Mouse (Mus musculus) thymus, adult 2 months (tissue): ENCODE data around the gene Cd5. TPM values are rescaled to one million over a fixed set of nuclear protein-coding genes. Genes with fewer than 3 reads are reported as not detected.

Experiments
- DNase-seq: peaks from one replicate; pipeline ENCODE4 v3.0.0; 2021
- H3K27ac ChIP-seq: fragments of 200-500 bp; 2 replicates; pipeline ENCODE4 v1.5.1; 2012; ENCODE audit warnings: low read length, control low read depth; ENCODE audit not compliant: control insufficient read depth, insufficient read depth
- H3K27me3 ChIP-seq: fragments of 200-500 bp; 2 replicates; pipeline ENCODE4 v1.6.1; 2012; ENCODE audit warnings: mild to moderate bottlenecking, low read length, moderate library complexity, mixed read lengths; ENCODE audit not compliant: control insufficient read depth, insufficient read depth
- H3K36me3 ChIP-seq: fragments of 200-500 bp; 2 replicates; pipeline ENCODE4 v1.6.1; 2012; ENCODE audit warnings: mild to moderate bottlenecking, low read length, moderate library complexity; ENCODE audit not compliant: control insufficient read depth, insufficient read depth
- H3K4me1 ChIP-seq: fragments of 200-500 bp; replicated peaks from 2 replicates; pipeline ENCODE4 v1.6.1; 2012; ENCODE audit warnings: low read length; ENCODE audit not compliant: control insufficient read depth, insufficient read depth
- H3K4me3 ChIP-seq: fragments of 200-500 bp; 2 replicates; pipeline ENCODE4 v1.5.1; 2012; ENCODE audit warnings: mild to moderate bottlenecking, low read length, control low read depth, moderate library complexity; ENCODE audit not compliant: control insufficient read depth, insufficient read depth
- CTCF ChIP-seq: fragments of 200-500 bp; IDR thresholded peaks from 2 replicates; pipeline ENCODE4 v1.5.1; 2012; ENCODE audit warnings: mild to moderate bottlenecking, control low read depth, low read length, moderate library complexity, borderline replicate concordance; ENCODE audit not compliant: control insufficient read depth, poor library complexity, insufficient read depth; ENCODE audit errors: extremely low read depth
- POLR2A ChIP-seq: fragments of 200-500 bp; IDR thresholded peaks from 2 replicates; pipeline ENCODE4 v1.6.1; 2012; ENCODE audit warnings: mild to moderate bottlenecking, low read length, control low read depth, moderate library complexity; ENCODE audit not compliant: control insufficient read depth, poor library complexity, insufficient read depth; ENCODE audit errors: extremely low read depth
- WGBS: fragments of 180-500 bp; shearing (Covaris S2); methylation state at CpG from one replicate; pipeline ENCODE4 v1.1.7; 2018; 5-methylcytosine and 5-hydroxymethylcytosine counted together
- polyA plus RNA-seq: library from polyadenylated mRNA; depleted of rRNA; stranded (reverse); fragments of >200 nt; gene quantifications from 2 replicates; pipeline ENCODE4 v1.2.3, GENCODE M21; 2012

Cd5 gene
- polyA plus RNA-seq, 1 experiment, result 282 TPM

GRCm38 (mm10) chr19:10783168-10783567, 44.4 kb upstream of the Cd5 start:
- 35% methylated on average over 4 of the region's 4 CpGs for WGBS
- peak overlapping the region; percentile 90 for H3K27ac ChIP-seq
- DNase-seq, result no peak
- TF ChIP-seq CTCF (no peak), POLR2A (no peak)
- H3K4me3 ChIP-seq, result no peak overlapping the region
- H3K27me3 ChIP-seq, result no peaks in the 10 kb centered on the region
- peaks cover 72% of the 10 kb centered on the region for H3K4me1 ChIP-seq
- H3K36me3 ChIP-seq, result no peaks in the 10 kb centered on the region

GRCm38 (mm10) chr19:10781641-10782040, 42.8 kb upstream of the Cd5 start:
- Histone ChIP-seq H3K27me3 (no peaks in the 10 kb centered on the region), H3K4me3 (no peak overlapping the region), H3K4me1 (peaks cover 66% of the 10 kb centered on the region), H3K27ac (peak overlapping the region; percentile 58), H3K36me3 (no peaks in the 10 kb centered on the region)
- no peak for DNase-seq
- TF ChIP-seq POLR2A (no peak), CTCF (no peak)
- WGBS, result 69% methylated on average over 4 of the region's 4 CpGs

GRCm38 (mm10) chr19:10776906-10777305, 38.1 kb upstream of the Cd5 start:
- Histone ChIP-seq H3K4me3 (no peak overlapping the region), H3K4me1 (peaks cover 51% of the 10 kb centered on the region), H3K27me3 (no peaks in the 10 kb centered on the region), H3K27ac (no peak overlapping the region; the same call in 1 of the 2 replicates), H3K36me3 (no peaks in the 10 kb centered on the region)
- no peak for DNase-seq
- TF ChIP-seq CTCF (no peak), POLR2A (no peak)
- WGBS, result 15% methylated on average over 4 of the region's 4 CpGs

- H3K27ac ChIP-seq, result no peak overlapping the region
- H3K4me3 ChIP-seq, result no peak overlapping the region
- DNase-seq, result no peak
- peaks cover 42% of the 10 kb centered on the region for H3K4me1 ChIP-seq
- 97% methylated on average over 6 of the region's 6 CpGs for WGBS
- no peak for TF ChIP-seq CTCF
- no peak for TF ChIP-seq POLR2A
- no peaks in the 10 kb centered on the region for H3K36me3 ChIP-seq
- no peaks in the 10 kb centered on the region for H3K27me3 ChIP-seq
Measured at GRCm38 (mm10) chr19:10774141-10774540, 35.3 kb upstream of the Cd5 start.

- no peak for TF ChIP-seq CTCF
- TF ChIP-seq POLR2A, result no peak
- Histone ChIP-seq H3K27ac (peak overlapping the region; percentile 2; the same call in 1 of the 2 replicates), H3K4me3 (no peak overlapping the region), H3K4me1 (peaks cover 44% of the 10 kb centered on the region), H3K36me3 (no peaks in the 10 kb centered on the region), H3K27me3 (no peaks in the 10 kb centered on the region)
- DNase-seq, result no peak
- 78% methylated on average over 7 of the region's 7 CpGs for WGBS
Measured at GRCm38 (mm10) chr19:10773384-10773783, 34.6 kb upstream of the Cd5 start.

- no peak for DNase-seq
- no peaks in the 10 kb centered on the region for H3K36me3 ChIP-seq
- peaks cover 41% of the 10 kb centered on the region for H3K4me1 ChIP-seq
- H3K27me3 ChIP-seq, result no peaks in the 10 kb centered on the region
- peak overlapping the region; percentile 1; the same call in 1 of the 2 replicates for H3K27ac ChIP-seq
- 91% methylated on average over 10 of the region's 10 CpGs for WGBS
- TF ChIP-seq CTCF, result no peak
- no peak for TF ChIP-seq POLR2A
- no peak overlapping the region for H3K4me3 ChIP-seq
Measured at GRCm38 (mm10) chr19:10772866-10773265, 34.1 kb upstream of the Cd5 start.

- Histone ChIP-seq H3K36me3 (no peaks in the 10 kb centered on the region), H3K27ac (no peak overlapping the region), H3K4me3 (no peak overlapping the region), H3K27me3 (no peaks in the 10 kb centered on the region), H3K4me1 (peaks cover 39% of the 10 kb centered on the region)
- WGBS, result 67% methylated on average over 7 of the region's 7 CpGs
- DNase-seq, result no peak
- no peak for TF ChIP-seq POLR2A
- TF ChIP-seq CTCF, result no peak
Measured at GRCm38 (mm10) chr19:10771995-10772394, 33.2 kb upstream of the Cd5 start.
